Comparison of ENCODE assay signal across 23 mouse cellular contexts in the genomic region with DNA sequence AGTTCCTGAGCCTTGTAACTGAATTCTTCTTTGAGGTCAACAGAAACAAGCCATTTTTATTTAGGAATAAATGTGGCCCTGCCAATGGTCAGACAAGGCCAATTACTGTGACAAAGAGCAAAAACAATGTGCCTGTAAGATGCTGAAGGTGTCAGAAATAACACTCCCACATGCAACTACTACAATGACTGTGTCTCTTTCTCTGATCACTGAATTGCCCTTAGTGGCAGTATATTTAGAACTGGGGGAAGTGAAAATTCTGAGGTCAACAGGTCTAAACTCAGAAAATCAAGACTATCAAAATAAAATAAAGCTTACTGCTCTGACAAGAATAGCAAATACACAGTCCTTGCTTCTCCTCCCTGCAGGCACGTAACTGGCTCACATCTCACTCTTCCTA.
DNase-seq lines count a peak whose midpoint lies in the region; ATAC-seq and TF ChIP-seq lines count a peak whose summit lies in the region.
"Had no signal": no experiment of that assay in that cellular context is flagged by ENCODE, and none has a peak within 500 bp of the region (broad histone marks: within the 10 kb centered on the region; RNA-seq: fewer than 3 reads in every experiment).

No protein-coding gene starts in this region.

- H3K4me3 ChIP-seq in kidney, adult 2 months (ENCODE audit: insufficient read depth, low read depth, low read length): no peak overlapping the region
- no peak overlapping the region for H3K4me3 ChIP-seq in limb, embryonic 15.5 days
- H3K4me3 ChIP-seq in limb, embryonic 10.5 days: no peak overlapping the region
- H3K4me3 ChIP-seq: embryonic facial prominence, embryonic 10.5 days; embryonic facial prominence, embryonic 12.5 days; forebrain, embryonic 13.5 days; forebrain, embryonic 15.5 days had no signal

- no peak for DNase-seq in kidney, adult 2 months
- DNase-seq in kidney, adult 9 months: no peak
- DNase-seq in limb, embryonic 10.5 days (ENCODE audit: low spot score): no peak
- peak; percentile 83 for DNase-seq in A20 (ENCODE audit: low read depth, low spot score)
- DNase-seq in heart, adult 9 months (ENCODE audit: low spot score in 2 of 2): no peak
- DNase-seq in heart, postnatal 4 days: no peak
- DNase-seq: adrenal gland, adult 8-10 months; adrenal gland, postnatal 14 days; adrenal gland, postnatal 36 days; cerebellum, adult 11-12 months; cerebellum, adult 2 months; cerebellum, adult 9-10 months; cerebellum, postnatal 10 days; cerebellum, postnatal 25 days had no signal

- H3K36me3 ChIP-seq in kidney, adult 2 months (ENCODE audit: control insufficient read depth, insufficient read depth, low read length): no peaks in the 10 kb centered on the region; the same call in 1 of the 2 replicates
- peaks cover 8% of the 10 kb centered on the region for H3K36me3 ChIP-seq in limb, embryonic 15.5 days
- no peaks in the 10 kb centered on the region; the same call in 1 of the 2 replicates for H3K36me3 ChIP-seq in limb, embryonic 10.5 days
- H3K36me3 ChIP-seq: embryonic facial prominence, embryonic 10.5 days; embryonic facial prominence, embryonic 12.5 days; forebrain, embryonic 15.5 days had no signal

- H3K27me3 ChIP-seq in kidney, adult 2 months (replicated peaks; ENCODE audit: control insufficient read depth, insufficient read depth, low read length): no peaks in the 10 kb centered on the region
- no peaks in the 10 kb centered on the region for H3K27me3 ChIP-seq in limb, embryonic 15.5 days
- H3K27me3 ChIP-seq in limb, embryonic 10.5 days (ENCODE audit: low read depth, poor library complexity, severe bottlenecking): no peaks in the 10 kb centered on the region
- H3K27me3 ChIP-seq: embryonic facial prominence, embryonic 12.5 days; forebrain, embryonic 13.5 days; forebrain, embryonic 15.5 days; Patski had no signal

- WGBS in kidney, adult 2 months: 53% methylated on average over 1 of the region's 1 CpGs
- 53% methylated on average over 1 of the region's 1 CpGs for WGBS in limb, embryonic 15.5 days
- 69% methylated on average over 1 of the region's 1 CpGs for WGBS in limb, embryonic 10.5 days

- peak overlapping the region; percentile 31; the same call in 1 of the 2 replicates for H3K27ac ChIP-seq in kidney, adult 2 months (ENCODE audit: insufficient read depth, low read depth, low read length)
- 0 out of 2 replicates have a peak overlapping the region, but pooled peaks have one; percentile 33 for H3K27ac ChIP-seq in limb, embryonic 15.5 days
- no peak overlapping the region for H3K27ac ChIP-seq in limb, embryonic 10.5 days
- H3K27ac ChIP-seq: embryonic facial prominence, embryonic 10.5 days; embryonic facial prominence, embryonic 12.5 days; forebrain, embryonic 13.5 days; forebrain, embryonic 15.5 days had no signal

- no peaks in the 10 kb centered on the region for H3K9me3 ChIP-seq in limb, embryonic 15.5 days
- H3K9me3 ChIP-seq in limb, embryonic 10.5 days (replicated peaks): no peaks in the 10 kb centered on the region
- H3K9me3 ChIP-seq: embryonic facial prominence, embryonic 10.5 days; embryonic facial prominence, embryonic 12.5 days; forebrain, embryonic 13.5 days; forebrain, embryonic 15.5 days; G1E had no signal

- no peak overlapping the region for H3K9ac ChIP-seq in limb, embryonic 15.5 days
- H3K9ac ChIP-seq: embryonic facial prominence, embryonic 12.5 days; forebrain, embryonic 13.5 days; forebrain, embryonic 15.5 days had no signal

- TF ChIP-seq POLR2A in kidney, adult 2 months (IDR thresholded peaks at IDR 0.05; ENCODE audit: low read depth, low read length): no peak

- H3K4me1 ChIP-seq in kidney, adult 2 months (ENCODE audit: control insufficient read depth, insufficient read depth, low read length): no peaks in the 10 kb centered on the region
- H3K4me1 ChIP-seq in limb, embryonic 15.5 days: 0 out of 2 replicates have a peak, but pooled peaks cover 3% of the 10 kb centered on the region
- H3K4me1 ChIP-seq in limb, embryonic 10.5 days: no peaks in the 10 kb centered on the region
- H3K4me1 ChIP-seq: embryonic facial prominence, embryonic 10.5 days; embryonic facial prominence, embryonic 12.5 days; forebrain, embryonic 13.5 days; forebrain, embryonic 15.5 days had no signal

- no peak overlapping the region for H3K4me2 ChIP-seq in limb, embryonic 15.5 days
- H3K4me2 ChIP-seq: embryonic facial prominence, embryonic 12.5 days; forebrain, embryonic 13.5 days; forebrain, embryonic 15.5 days had no signal

- TF ChIP-seq CTCF in kidney, adult 2 months (conservative IDR thresholded peaks at IDR 0.05; ENCODE audit: insufficient read depth, insufficient read length, low read depth, low read length): no peak

- no peak for ATAC-seq in limb, embryonic 15.5 days (ENCODE audit: insufficient number of reproducible peaks, low FRiP score, low TSS enrichment, low read depth)
- ATAC-seq in neutrophil, adult 5-6 weeks (ENCODE audit: extremely low read depth, insufficient number of reproducible peaks, low FRiP score, poor library complexity, severe bottlenecking): 0 out of 2 replicates have a peak, but pooled peaks have one; percentile 30
- ATAC-seq: activated CD4-positive, CD25-positive, alpha-beta regulatory T cell, adult 4 months; forebrain, embryonic 13.5 days; forebrain, embryonic 15.5 days; Patski had no signal
